Mouse (Mus musculus) CH12.LX (cell line): ENCODE measurements at regions not wholly inside any gene's neighbourhood (a gene's known extent, or its start where the extent isn't known, plus 50 kb on each side); places are given as distances from the start of the nearest gene placed in this dataset.

Source experiments
- DNase-seq: peaks from one replicate; pipeline ENCODE4 v3.0.0-alpha.2; 2013; ENCODE audit errors: extremely low read depth
- H3K27ac ChIP-seq: 2 replicates; pipeline ENCODE4 v1.5.1; 2012; ENCODE audit warnings: low read depth, mild to moderate bottlenecking, control low read depth, moderate library complexity; ENCODE audit not compliant: insufficient read depth
- H3K27me3 ChIP-seq: replicated peaks from 2 replicates; pipeline ENCODE3; 2012; ENCODE audit warnings: inconsistent platforms
- H3K36me3 ChIP-seq, 2 experiments: replicated peaks in 1 of 2; 2 replicates each; pipeline versions ENCODE3 to v1.6.1; 2012; ENCODE audit warnings: inconsistent platforms in 1 of 2, low read length in 1 of 2, mild to moderate bottlenecking in 1 of 2, mixed read lengths in 1 of 2, moderate library complexity in 1 of 2; ENCODE audit not compliant: control insufficient read depth in 1 of 2, insufficient read depth in 1 of 2
- H3K4me1 ChIP-seq, 2 experiments: 2 replicates each; pipeline ENCODE4 v1.6.1; 2012; ENCODE audit warnings: inconsistent platforms in 1 of 2, moderate library complexity in 1 of 2; ENCODE audit not compliant: insufficient read depth in 2 of 2, control insufficient read depth in 1 of 2
- H3K4me2 ChIP-seq: 2 replicates; pipeline ENCODE4 v1.6.1; 2012; ENCODE audit warnings: low read depth, mild to moderate bottlenecking, control low read depth; ENCODE audit not compliant: poor library complexity, insufficient read depth, severe bottlenecking
- H3K4me3 ChIP-seq, 3 experiments: fragments of 150-350 bp in 1 of 3; sonication (generic) in 1 of 3; replicated peaks in 1 of 3; 2 replicates each; pipeline versions ENCODE3 to v1.5.1; 2011 to 2012; ENCODE audit warnings: low read depth in 2 of 3, low read length in 2 of 3, mild to moderate bottlenecking in 2 of 3, moderate library complexity in 2 of 3, control low read depth in 1 of 3, improper control_type of control experiment in 1 of 3, inconsistent platforms in 1 of 3, mixed read lengths in 1 of 3; ENCODE audit not compliant: poor library complexity in 1 of 3
- H3K79me2 ChIP-seq: replicated peaks from 2 replicates; pipeline ENCODE4 v1.6.1; 2012; ENCODE audit warnings: mild to moderate bottlenecking, moderate library complexity; ENCODE audit not compliant: control insufficient read depth, poor library complexity, insufficient read depth, severe bottlenecking; ENCODE audit errors: extremely low read depth
- H3K9ac ChIP-seq: 2 replicates; pipeline ENCODE4 v1.6.1; 2012; ENCODE audit warnings: low read depth, mild to moderate bottlenecking, control low read depth, moderate library complexity; ENCODE audit not compliant: insufficient read depth
- H3K9me3 ChIP-seq: replicated peaks from 2 replicates; pipeline ENCODE3; 2012; ENCODE audit warnings: low read length, inconsistent platforms, mixed read lengths
- CTCF ChIP-seq, 2 experiments: IDR thresholded peaks in 1 of 2; conservative IDR thresholded peaks in 1 of 2; 2 replicates each; pipeline ENCODE4 v1.5.1; 2011 to 2012; ENCODE audit warnings: low read depth in 2 of 2, low read length in 2 of 2, improper control_type of control experiment in 1 of 2, inconsistent platforms in 1 of 2, mild to moderate bottlenecking in 1 of 2, moderate library complexity in 1 of 2
- ETS1 ChIP-seq: conservative IDR thresholded peaks from 2 replicates; pipeline ENCODE4 v1.6.1; 2012; ENCODE audit warnings: low read depth, mild to moderate bottlenecking, inconsistent platforms, low read length, improper control_type of control experiment, moderate library complexity
- IRF4 ChIP-seq: IDR thresholded peaks from 2 replicates; pipeline ENCODE4 v1.6.1; 2014; ENCODE audit warnings: low read depth, mild to moderate bottlenecking, inconsistent platforms, low read length, improper control_type of control experiment
- JUN ChIP-seq: IDR thresholded peaks from 2 replicates; pipeline ENCODE4 v1.6.1; 2011; ENCODE audit warnings: low read depth, mild to moderate bottlenecking, low read length, improper control_type of control experiment, moderate library complexity; ENCODE audit not compliant: insufficient read depth
- JUND ChIP-seq: conservative IDR thresholded peaks from 2 replicates; pipeline ENCODE4 v1.6.1; 2011; ENCODE audit warnings: low read depth, low read length, improper control_type of control experiment
- MAFK ChIP-seq: IDR thresholded peaks from 2 replicates; pipeline ENCODE4 v1.6.1; 2011; ENCODE audit warnings: low read length, improper control_type of control experiment; ENCODE audit not compliant: insufficient replicate concordance
- MYC ChIP-seq: IDR thresholded peaks from 2 replicates; pipeline ENCODE4 v1.6.1; 2011; ENCODE audit warnings: low read depth, mild to moderate bottlenecking, improper control_type of control experiment, low read length
- USF1 ChIP-seq: IDR thresholded peaks from 2 replicates; pipeline ENCODE4 v1.6.1; 2014; ENCODE audit warnings: low read depth, mild to moderate bottlenecking, inconsistent platforms, low read length, improper control_type of control experiment
- ZKSCAN1 ChIP-seq: IDR thresholded peaks from 2 replicates; pipeline ENCODE4 v1.6.1; 2012; ENCODE audit warnings: low read depth, inconsistent platforms, low read length, improper control_type of control experiment, borderline replicate concordance
- dilution Hi-C: fragments of 300-500 bp; cut with MboI; formaldehyde crosslinking; loops from 2 replicates; pipeline ENCODE4 v1.14.3; 2020; ENCODE audit warnings: low sequenced_read_pairs; ENCODE audit not compliant: extremely low pct_unique_long_range_greater_than_20kb, extremely low pct_ligation_motif_present
- in situ Hi-C: fragments of 300-500 bp; cut with MboI; formaldehyde crosslinking; loops from 3 replicates; pipeline ENCODE4 v1.14.3; 2019; ENCODE audit warnings: low sequenced_read_pairs, low pct_ligation_motif_present, low pct_unique_long_range_greater_than_20kb, mixed read lengths

GRCm38 (mm10) chr11:18008140-18008539 lies 54.5 kb upstream of the Etaa1 start:
- dilution Hi-C loops (no loop called here), in situ Hi-C loops (no loop called here)
- H3K79me2 ChIP-seq, result no peaks in the 10 kb centered on the region
- TF ChIP-seq MYC, result no peak
- no peak for TF ChIP-seq MAFK
- no peak for TF ChIP-seq JUND
- no peak for TF ChIP-seq ZKSCAN1
- TF ChIP-seq IRF4, result no peak
- TF ChIP-seq JUN, result no peak
- TF ChIP-seq CTCF (conservative IDR thresholded peaks at IDR 0.05 in 1 of 2, IDR thresholded peaks at IDR 0.05 in 1 of 2; ENCODE audit: low read depth in 2 of 2, low read length in 2 of 2), result no peak
- TF ChIP-seq ETS1, result no peak
- no peak for TF ChIP-seq USF1
- no peak overlapping the region for H3K9ac ChIP-seq
- no peaks in the 10 kb centered on the region for H3K36me3 ChIP-seq
- H3K27ac ChIP-seq, result no peak overlapping the region
- no peak overlapping the region for H3K4me2 ChIP-seq
- H3K9me3 ChIP-seq, result no peaks in the 10 kb centered on the region
- peaks cover 0 to 14% of the 10 kb centered on the region in 2 experiments; a peak in 2 of 4 replicates for H3K4me1 ChIP-seq
- H3K27me3 ChIP-seq, result no peaks in the 10 kb centered on the region
- DNase-seq, result no peak
- no peak overlapping the region for H3K4me3 ChIP-seq
